In genomic region chr10:22297766-22298461, GRCm38 (mm10) we compare ENCODE assay signal across 22 mouse cellular contexts.
A peak's percentile ranks its signal among the peaks of the same experiment; 100 is the strongest.
DNase-seq lines count a peak whose midpoint lies in the region; ATAC-seq and TF ChIP-seq lines count a peak whose summit lies in the region.
"Had no signal": no experiment of that assay in that cellular context is flagged by ENCODE, and none has a peak within 500 bp of the region (broad histone marks: within the 10 kb centered on the region; RNA-seq: fewer than 3 reads in every experiment).

No protein-coding gene starts in this region.

- peak overlapping the region; percentile 31 for H3K27ac ChIP-seq in macrophage
- no peak overlapping the region for H3K27ac ChIP-seq in neural tube, embryonic 15.5 days (replicated peaks)
- H3K27ac ChIP-seq in intestine, postnatal 0 days (ENCODE audit: low read depth, low read length) = no peak overlapping the region
- H3K27ac ChIP-seq: embryonic facial prominence, embryonic 15.5 days; forebrain, embryonic 15.5 days; hindbrain, embryonic 10.5 days; hindbrain, postnatal 0 days; midbrain, embryonic 10.5 days had no signal

- H3K27me3 ChIP-seq in neural tube, embryonic 15.5 days (replicated peaks) = no peaks in the 10 kb centered on the region
- no peaks in the 10 kb centered on the region for H3K27me3 ChIP-seq in intestine, postnatal 0 days (replicated peaks; ENCODE audit: control insufficient read depth, insufficient read depth, low read length)
- H3K27me3 ChIP-seq: embryonic facial prominence, embryonic 15.5 days; forebrain, embryonic 15.5 days; heart, embryonic 12.5 days had no signal

- no peak for TF ChIP-seq CTCF in intestine, postnatal 0 days (IDR thresholded peaks at IDR 0.05; ENCODE audit: low read depth)

- H3K79me2 ChIP-seq in macrophage (ENCODE audit: inconsistent target) = peaks cover 92% of the 10 kb centered on the region

- peak; percentile 45 for DNase-seq in gastrocnemius, adult 18-20 months (ENCODE audit: low spot score)
- DNase-seq in gastrocnemius, postnatal 14 days = no peak
- DNase-seq in CD4-positive, CD25-positive, alpha-beta regulatory T cell, adult 2 months (ENCODE audit: low read depth, low spot score) = peak; percentile 64
- no peak for DNase-seq in left cerebral cortex, postnatal 4 days
- DNase-seq: adrenal gland, adult 8-10 months; cerebellum, adult 9-10 months; heart, adult 18-20 months; heart, postnatal 10 days; kidney, adult 2 months; kidney, postnatal 10 days; spleen, adult 18-20 months; thymus, postnatal 14 days had no signal

- H3K4me2 ChIP-seq in neural tube, embryonic 15.5 days = no peak overlapping the region
- no peak overlapping the region for H3K4me2 ChIP-seq in intestine, postnatal 0 days (replicated peaks; ENCODE audit: low read depth)
- H3K4me2 ChIP-seq: embryonic facial prominence, embryonic 15.5 days; forebrain, embryonic 15.5 days; heart, embryonic 12.5 days had no signal

- no peaks in the 10 kb centered on the region for H3K4me1 ChIP-seq in neural tube, embryonic 15.5 days
- H3K4me1 ChIP-seq in intestine, postnatal 0 days (replicated peaks; ENCODE audit: control insufficient read depth, insufficient read depth, low read length) = no peaks in the 10 kb centered on the region
- H3K4me1 ChIP-seq: embryonic facial prominence, embryonic 15.5 days; forebrain, embryonic 15.5 days; heart, embryonic 12.5 days had no signal

- peak; percentile 14 for ATAC-seq in activated CD4-positive, CD25-positive, alpha-beta regulatory T cell, adult 4 months
- no peak for ATAC-seq in neural tube, embryonic 15.5 days (ENCODE audit: low FRiP score)
- no peak for ATAC-seq in intestine, postnatal 0 days
- ATAC-seq: forebrain, embryonic 15.5 days; hindbrain, postnatal 0 days had no signal

- H3K9me3 ChIP-seq in neural tube, embryonic 15.5 days (replicated peaks) = no peaks in the 10 kb centered on the region
- no peaks in the 10 kb centered on the region for H3K9me3 ChIP-seq in intestine, postnatal 0 days (ENCODE audit: control insufficient read depth)
- H3K9me3 ChIP-seq: embryonic facial prominence, embryonic 15.5 days; forebrain, embryonic 15.5 days; heart, embryonic 12.5 days; hindbrain, embryonic 10.5 days; midbrain, embryonic 10.5 days had no signal

- no peak overlapping the region for H3K9ac ChIP-seq in neural tube, embryonic 15.5 days (replicated peaks)
- H3K9ac ChIP-seq in intestine, postnatal 0 days (ENCODE audit: low read depth, low read length) = no peak overlapping the region
- H3K9ac ChIP-seq: embryonic facial prominence, embryonic 15.5 days; forebrain, embryonic 15.5 days; heart, embryonic 12.5 days had no signal

- no peak overlapping the region for H3K4me3 ChIP-seq in macrophage (ENCODE audit: inconsistent target)
- H3K4me3 ChIP-seq in neural tube, embryonic 15.5 days (replicated peaks) = no peak overlapping the region
- no peak overlapping the region for H3K4me3 ChIP-seq in intestine, postnatal 0 days (ENCODE audit: low read depth, low read length)
- H3K4me3 ChIP-seq: embryonic facial prominence, embryonic 15.5 days; forebrain, embryonic 15.5 days; heart, embryonic 12.5 days; hindbrain, embryonic 10.5 days; midbrain, embryonic 10.5 days had no signal

- WGBS in macrophage (ENCODE audit: missing documents) = 87% methylated on average over 8 of the region's 8 CpGs
- WGBS in neural tube, embryonic 15.5 days = 73% methylated on average over 8 of the region's 8 CpGs
- WGBS in intestine, postnatal 0 days = 61% methylated on average over 8 of the region's 8 CpGs

- intact Hi-C loops in gastrocnemius, postnatal 14 days (cut with DNase I; ENCODE audit: low total_unique reads) = no loop called here
- intact Hi-C loops in left cerebral cortex, postnatal 4 days (cut with DNase I) = no loop called here

- H3K36me3 ChIP-seq in macrophage (ENCODE audit: inconsistent target) = peaks cover 28% of the 10 kb centered on the region
- H3K36me3 ChIP-seq in neural tube, embryonic 15.5 days = no peaks in the 10 kb centered on the region
- H3K36me3 ChIP-seq in intestine, postnatal 0 days (ENCODE audit: control insufficient read depth, insufficient read depth) = no peaks in the 10 kb centered on the region
- H3K36me3 ChIP-seq: embryonic facial prominence, embryonic 15.5 days; forebrain, embryonic 15.5 days; heart, embryonic 12.5 days; hindbrain, embryonic 10.5 days; midbrain, embryonic 10.5 days had no signal

Comparison
In these comparisons a context has a peak if more than half of its experiments do, and no peak if none do; other contexts are left out.
1. DNase-seq: peak in gastrocnemius, adult 18-20 months (single experiment) and CD4-positive, CD25-positive, alpha-beta regulatory T cell, adult 2 months (single experiment); none in gastrocnemius, postnatal 14 days (single experiment) and left cerebral cortex, postnatal 4 days (single experiment).